Mouse (Mus musculus) layer of hippocampus, adult 18-20 months (tissue): ENCODE data around the gene Gm3005. TPM values are rescaled to one million over a fixed set of nuclear protein-coding genes. Genes with fewer than 3 reads are reported as not detected.
"Not testable (repeated sequence)": the region's sequence is repeated elsewhere in the genome, so short reads cannot be mapped to it uniquely, and the experiment has no call there.

Source experiments
- DNase-seq, 2 experiments: peaks; one replicate each; pipeline ENCODE4 v3.0.0; 2022; ENCODE audit warnings: low spot score in 2 of 2
- long read RNA-seq: library from polyadenylated mRNA; stranded (forward); transcript quantifications from one replicate; pipeline ENCODE4 v2.0.0, GENCODE M21; 2021
- total RNA-seq, 2 experiments: library from RNA; stranded (reverse); gene quantifications; 2 replicates each; pipeline ENCODE4 v1.2.3; 2021

Gene Gm3005
- not detected for total RNA-seq
- long read RNA-seq, partial matches to known transcripts = 1 of 28 reads
- long read RNA-seq, other reads (novel, unspliced or antisense) = 27 of 28 reads

GRCm38 (mm10) chr14:3427803-3428202 lies at the start of gene Gm3005:
Gm3005 (plus strand) TSS chr14:3428103.
- not testable (repeated sequence) for DNase-seq

DNA sequence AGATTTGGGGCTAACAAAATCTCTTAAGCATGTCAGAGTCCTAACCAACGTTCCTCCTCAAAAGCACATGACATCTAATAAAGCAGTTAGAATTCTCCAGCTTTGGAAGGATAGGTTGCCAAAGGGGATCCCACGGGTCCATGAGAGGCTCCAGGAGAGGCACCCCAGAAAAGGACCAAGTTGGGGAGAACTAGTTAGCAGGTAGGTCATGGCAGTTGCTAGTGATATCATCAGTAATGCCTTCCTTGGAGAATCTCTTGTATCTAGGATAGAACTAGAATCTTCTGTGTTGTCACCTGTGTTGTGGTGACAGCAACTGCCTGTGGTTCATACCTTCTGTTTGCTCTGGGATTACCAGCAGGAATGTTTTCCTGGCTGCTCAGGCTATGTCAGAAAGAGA lies 33.1 kb upstream of the Gm3005 start, which contains the start of gene Gm10413:
Gene Gm10413 (plus strand): TSS at position 301 of the 400 bp plus-strand sequence.
- not testable (repeated sequence) for DNase-seq

GRCm38 (mm10) chr14:3412314-3412713 lies 15.6 kb upstream of the Gm3005 start, which contains the start of gene Gm10409:
Gm10409 (plus strand) TSS chr14:3412614.
- DNase-seq = not testable (repeated sequence)

DNA sequence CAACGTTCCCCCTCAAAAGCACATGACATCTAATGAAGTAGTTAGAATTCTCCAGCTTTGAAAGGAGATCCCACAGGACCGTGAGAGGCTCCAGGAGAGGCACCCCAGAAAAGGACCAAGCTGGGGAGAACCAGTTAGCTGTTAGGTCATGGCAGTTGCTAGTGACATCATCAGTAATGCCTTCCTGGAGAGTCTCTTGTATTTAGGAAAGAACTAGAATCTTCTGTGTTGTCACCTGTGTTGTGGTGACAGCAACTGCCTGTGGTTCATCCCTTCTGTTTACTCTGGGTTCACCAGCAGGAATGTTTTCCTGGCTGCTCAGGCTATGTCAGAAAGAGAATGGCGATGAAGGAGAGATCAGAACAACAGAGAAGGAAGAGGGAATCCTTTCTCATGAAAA lies 21.2 kb downstream of the Gm3005 start, which contains the start of gene Gm10408:
Gene Gm10408 (plus strand): TSS at position 301 of the 400 bp plus-strand sequence.
- not testable (repeated sequence) for DNase-seq

DNA sequence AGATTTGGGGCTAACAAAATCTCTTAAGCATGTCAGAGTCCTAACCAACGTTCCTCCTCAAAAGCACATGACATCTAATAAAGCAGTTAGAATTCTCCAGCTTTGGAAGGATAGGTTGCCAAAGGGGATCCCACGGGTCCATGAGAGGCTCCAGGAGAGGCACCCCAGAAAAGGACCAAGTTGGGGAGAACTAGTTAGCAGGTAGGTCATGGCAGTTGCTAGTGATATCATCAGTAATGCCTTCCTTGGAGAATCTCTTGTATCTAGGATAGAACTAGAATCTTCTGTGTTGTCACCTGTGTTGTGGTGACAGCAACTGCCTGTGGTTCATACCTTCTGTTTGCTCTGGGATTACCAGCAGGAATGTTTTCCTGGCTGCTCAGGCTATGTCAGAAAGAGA lies 206.3 kb downstream of the Gm3005 start, which contains the start of gene Gm3012:
Gene Gm3012 (plus strand): TSS at position 301 of the 400 bp plus-strand sequence.
- DNase-seq = not testable (repeated sequence)

Other genes with a start within 250 kb of the Gm3005 start
- gene Gm5795, start 239.8 kb upstream of the Gm3005 start, total RNA-seq = not detected
- gene D830030K20Rik, start 219.6 kb upstream of the Gm3005 start, total RNA-seq = 1 to 10 TPM; 3.4 to 3.9 TPM
- gene Gm2956, start 95.5 kb upstream of the Gm3005 start, total RNA-seq = under 1 TPM in 1 of 2 experiments, not detected in 1; 0.52 TPM
- not detected for gene Gm10413, start 33.0 kb upstream of the Gm3005 start, total RNA-seq
- gene Gm10409, start 15.5 kb upstream of the Gm3005 start, total RNA-seq = 1 to 10 TPM; 2.5 to 3.4 TPM
- gene Gm10408, start 21.3 kb downstream of the Gm3005 start, total RNA-seq = not detected
- gene Gm3012, start 206.4 kb downstream of the Gm3005 start, total RNA-seq = not detected
- gene Gm3020, start 223.9 kb downstream of the Gm3005 start, total RNA-seq = 1 to 10 TPM; 2.5 to 3.4 TPM